Mouse (Mus musculus) stomach, postnatal 0 days (tissue): ENCODE measurements around the gene Pcdh9. TPM values are rescaled to one million over a fixed set of nuclear protein-coding genes. Genes with fewer than 3 reads are reported as not detected.

Experiments
- ATAC-seq: fragments of 200-750 bp; cut with Nextera tagmentation; 2 replicates; pipeline ENCODE4 v1.8.0; 2017; ENCODE audit not compliant: low FRiP score, low TSS enrichment
- DNase-seq: peaks from one replicate; pipeline ENCODE4 v3.0.0-alpha.2; 2016; ENCODE audit warnings: low spot score
- H3K27ac ChIP-seq: fragments of 300-500 bp; sonication (generic); replicated peaks from 2 replicates; pipeline ENCODE4 v1.5.1; 2014; ENCODE audit warnings: mild to moderate bottlenecking, control low read depth
- H3K27me3 ChIP-seq: fragments of 300-500 bp; sonication (generic); 2 replicates; pipeline ENCODE4 v1.6.1; 2014; ENCODE audit warnings: low read length; ENCODE audit not compliant: control insufficient read depth, insufficient read depth
- H3K36me3 ChIP-seq: fragments of 300-500 bp; sonication (generic); 2 replicates; pipeline ENCODE4 v1.6.1; 2014; ENCODE audit warnings: low read length, mixed read lengths; ENCODE audit not compliant: control insufficient read depth, insufficient read depth
- H3K4me1 ChIP-seq: fragments of 300-500 bp; sonication (generic); replicated peaks from 2 replicates; pipeline ENCODE4 v1.6.1; 2014; ENCODE audit warnings: antibody characterized with exemption; ENCODE audit not compliant: control insufficient read depth, insufficient read depth
- H3K4me2 ChIP-seq: fragments of 300-500 bp; sonication (generic); replicated peaks from 2 replicates; pipeline ENCODE4 v1.6.1; 2014; ENCODE audit warnings: low read depth, mild to moderate bottlenecking, control low read depth, moderate library complexity
- H3K4me3 ChIP-seq: fragments of 300-500 bp; sonication (generic); 2 replicates; pipeline ENCODE4 v1.5.1; 2014; ENCODE audit warnings: low read depth, low read length, control low read depth
- H3K9ac ChIP-seq: fragments of 300-500 bp; sonication (generic); 2 replicates; pipeline ENCODE4 v1.6.1; 2014; ENCODE audit warnings: mild to moderate bottlenecking, low read length, control low read depth, mixed read lengths
- H3K9me3 ChIP-seq: fragments of 300-500 bp; sonication (generic); 2 replicates; pipeline ENCODE4 v1.6.1; 2016; ENCODE audit warnings: low read length; ENCODE audit not compliant: control insufficient read depth
- CTCF ChIP-seq: IDR thresholded peaks from 2 replicates; pipeline ENCODE4 v1.5.1; 2016; ENCODE audit warnings: antibody characterized with exemption, low read depth, mild to moderate bottlenecking, moderate library complexity
- EP300 ChIP-seq: optimal IDR thresholded peaks from 2 replicates; pipeline ENCODE3; 2016; ENCODE audit warnings: antibody characterized with exemption
- WGBS: fragments of 180-500 bp; shearing (Covaris S2); extraction: QIAGEN DNeasy Blood & Tissue Kit; methylation state at CpG from one replicate; pipeline ENCODE4 v1.1.7; 2014; 5-methylcytosine and 5-hydroxymethylcytosine counted together
- polyA plus RNA-seq: library from polyadenylated mRNA; unstranded; fragments of >200 nt; fragmentation: Nextera tagmentation; extraction: Ambion mirVana; gene quantifications from 2 replicates; pipeline ENCODE4 v1.2.1, GENCODE M21; 2015

Gene Pcdh9
- polyA plus RNA-seq, 1 experiment from 2014 or later = 4.0 TPM

GRCm38 (mm10) chr14:93713250-93713935, 177.1 kb downstream of the Pcdh9 start:
- Histone ChIP-seq H3K4me1 (no peaks in the 10 kb centered on the region), H3K36me3 (no peaks in the 10 kb centered on the region), H3K9ac (no peak overlapping the region), H3K27ac (no peak overlapping the region), H3K4me3 (no peak overlapping the region), H3K27me3 (no peaks in the 10 kb centered on the region), H3K4me2 (no peak overlapping the region; the same call in 1 of the 2 replicates), H3K9me3 (no peaks in the 10 kb centered on the region)
- 60% methylated on average over 12 of the region's 12 CpGs for WGBS
- no peak for DNase-seq
- no peak for ATAC-seq
- TF ChIP-seq CTCF = no peak
- no peak for TF ChIP-seq EP300

GRCm38 (mm10) chr14:93708651-93709050, 181.8 kb downstream of the Pcdh9 start:
- no peak for TF ChIP-seq CTCF
- TF ChIP-seq EP300 = no peak
- ATAC-seq = no peak

GRCm38 (mm10) chr14:93701385-93702101, 188.9 kb downstream of the Pcdh9 start:
- TF ChIP-seq EP300 (no peak), CTCF (no peak)
- Histone ChIP-seq H3K4me3 (no peak overlapping the region), H3K27ac (no peak overlapping the region), H3K4me2 (peak overlapping the region; percentile 25), H3K4me1 (no peaks in the 10 kb centered on the region), H3K27me3 (no peaks in the 10 kb centered on the region), H3K36me3 (no peaks in the 10 kb centered on the region), H3K9me3 (no peaks in the 10 kb centered on the region), H3K9ac (no peak overlapping the region)
- no peak for DNase-seq
- ATAC-seq = no peak
- 43% methylated on average over 12 of the region's 12 CpGs for WGBS

More at GRCm38 (mm10) chr14:93708651-93709050, 181.8 kb downstream of the Pcdh9 start:
- H3K4me2 ChIP-seq = no peak overlapping the region
- H3K4me3 ChIP-seq = no peak overlapping the region
- no peaks in the 10 kb centered on the region for H3K4me1 ChIP-seq
- no peaks in the 10 kb centered on the region for H3K9me3 ChIP-seq
- no peak overlapping the region for H3K27ac ChIP-seq
- H3K9ac ChIP-seq = no peak overlapping the region
- H3K27me3 ChIP-seq = no peaks in the 10 kb centered on the region
- H3K36me3 ChIP-seq = no peaks in the 10 kb centered on the region
- WGBS = 61% methylated on average over 3 of the region's 3 CpGs
- no peak for DNase-seq

- H3K4me3 ChIP-seq = no peak overlapping the region
- H3K4me2 ChIP-seq = peak overlapping the region; percentile 25; the same call in 1 of the 2 replicates
- H3K36me3 ChIP-seq = no peaks in the 10 kb centered on the region
- no peak overlapping the region for H3K9ac ChIP-seq
- WGBS = 75% methylated on average over 1 of the region's 1 CpGs
- TF ChIP-seq CTCF (no peak), EP300 (no peak)
- H3K27me3 ChIP-seq = no peaks in the 10 kb centered on the region
- no peaks in the 10 kb centered on the region for H3K9me3 ChIP-seq
- H3K4me1 ChIP-seq = no peaks in the 10 kb centered on the region
- ATAC-seq (no peak), DNase-seq (no peak)
- no peak overlapping the region for H3K27ac ChIP-seq
These were observed 189.6 kb downstream of the Pcdh9 start for GRCm38 (mm10) chr14:93700916-93701315.

GRCm38 (mm10) chr14:93684641-93685040, 205.8 kb downstream of the Pcdh9 start:
- no peak overlapping the region for H3K4me2 ChIP-seq
- no peak for DNase-seq
- WGBS = 20% methylated on average over 1 of the region's 1 CpGs
- H3K4me1 ChIP-seq = no peaks in the 10 kb centered on the region
- H3K27ac ChIP-seq = no peak overlapping the region
- ATAC-seq = no peak
- TF ChIP-seq CTCF (no peak), EP300 (no peak)
- H3K9ac ChIP-seq = no peak overlapping the region
- no peaks in the 10 kb centered on the region for H3K27me3 ChIP-seq
- no peak overlapping the region for H3K4me3 ChIP-seq
- H3K9me3 ChIP-seq = no peaks in the 10 kb centered on the region
- no peaks in the 10 kb centered on the region for H3K36me3 ChIP-seq
